Mouse (Mus musculus) liver, embryonic 11.5 days (tissue): ENCODE measurements around the gene Ncr1. TPM values are rescaled to one million over a fixed set of nuclear protein-coding genes. Genes with fewer than 3 reads are reported as not detected.
"Not testable (repeated sequence)": the region's sequence is repeated elsewhere in the genome, so short reads cannot be mapped to it uniquely, and the experiment has no call there.

Experiments
- ATAC-seq: fragments of 200-750 bp; cut with Nextera tagmentation; replicated peaks from 2 replicates; pipeline ENCODE4 v1.8.0; 2017; ENCODE audit warnings: moderate number of reproducible peaks, mild to moderate bottlenecking, moderate TSS enrichment, moderate library complexity; ENCODE audit not compliant: low FRiP score
- DNase-seq: peaks from one replicate; pipeline ENCODE4 v3.0.0-alpha.2; 2017; ENCODE audit warnings: low spot score
- H3K27ac ChIP-seq: fragments of 300-500 bp; sonication (generic); 2 replicates; pipeline ENCODE4 v1.5.1; 2014; ENCODE audit warnings: mild to moderate bottlenecking, low read depth, low read length, control low read depth
- H3K27me3 ChIP-seq: fragments of 300-500 bp; sonication (generic); replicated peaks from 2 replicates; pipeline ENCODE4 v1.6.1; 2014; ENCODE audit warnings: low read length, mixed read lengths; ENCODE audit not compliant: control insufficient read depth, insufficient read depth
- H3K36me3 ChIP-seq: fragments of 300-500 bp; sonication (generic); 2 replicates; pipeline ENCODE4 v1.6.1; 2014; ENCODE audit warnings: mild to moderate bottlenecking, low read length, moderate library complexity, mixed read lengths; ENCODE audit not compliant: control insufficient read depth, insufficient read depth
- H3K4me1 ChIP-seq: fragments of 300-500 bp; sonication (generic); replicated peaks from 2 replicates; pipeline ENCODE4 v1.6.1; 2014; ENCODE audit warnings: low read length, mixed read lengths; ENCODE audit not compliant: control insufficient read depth, insufficient read depth
- H3K4me2 ChIP-seq: fragments of 300-500 bp; sonication (generic); 2 replicates; pipeline ENCODE4 v1.6.1; 2014; ENCODE audit warnings: mild to moderate bottlenecking, control low read depth, moderate library complexity
- H3K4me3 ChIP-seq: fragments of 300-500 bp; sonication (generic); 2 replicates; pipeline ENCODE4 v1.5.1; 2014; ENCODE audit warnings: low read depth, low read length, control low read depth
- H3K9ac ChIP-seq: fragments of 300-500 bp; sonication (generic); 2 replicates; pipeline ENCODE4 v1.6.1; 2014; ENCODE audit warnings: low read depth, low read length, control low read depth
- H3K9me3 ChIP-seq: fragments of 300-500 bp; sonication (generic); 2 replicates; pipeline ENCODE4 v1.6.1; 2016; ENCODE audit warnings: low read length, inconsistent platforms, mixed read lengths; ENCODE audit not compliant: control insufficient read depth
- WGBS: fragments of 180-500 bp; shearing (Covaris S2); extraction: QIAGEN DNeasy Blood & Tissue Kit; methylation state at CpG from one replicate; pipeline ENCODE4 v1.1.7; 2014; 5-methylcytosine and 5-hydroxymethylcytosine counted together
- polyA plus RNA-seq: library from polyadenylated mRNA; unstranded; fragments of >200 nt; fragmentation: Nextera tagmentation; extraction: Ambion mirVana; gene quantifications from 2 replicates; pipeline ENCODE4 v1.2.1, GENCODE M21; 2014

Ncr1 gene
- not detected in 2 replicates for polyA plus RNA-seq

- Histone ChIP-seq H3K4me1 (no peaks in the 10 kb centered on the region), H3K27me3 (no peaks in the 10 kb centered on the region), H3K4me3 (no peak within 1 kb of the TSS), H3K9ac (no peak within 1 kb of the TSS), H3K27ac (no peak within 1 kb of the TSS), H3K36me3 (no peaks in the 10 kb centered on the region), H3K9me3 (no peaks in the 10 kb centered on the region), H3K4me2 (no peak within 1 kb of the TSS)
- ATAC-seq (no peak), DNase-seq (no peak)
Measured at GRCm38 (mm10) chr7:4337509-4337908, at the start of gene Ncr1. Gene Ncr1 (plus strand): TSS chr7:4337724.

- Histone ChIP-seq H3K9me3 (no peaks in the 10 kb centered on the region), H3K27ac (no peak overlapping the region), H3K9ac (no peak overlapping the region), H3K36me3 (no peaks in the 10 kb centered on the region), H3K27me3 (no peaks in the 10 kb centered on the region), H3K4me1 (no peaks in the 10 kb centered on the region), H3K4me3 (no peak overlapping the region), H3K4me2 (no peak overlapping the region)
- DNase-seq (no peak), ATAC-seq (no peak)
- WGBS, result 72% methylated on average over 5 of the region's 5 CpGs
Measured at GRCm38 (mm10) chr7:4292638-4293037, 44.9 kb upstream of the Ncr1 start.

GRCm38 (mm10) chr7:4297189-4297588 lies 40.3 kb upstream of the Ncr1 start:
- DNase-seq, result no peak
- ATAC-seq, result no peak
- WGBS, result 42% methylated on average over 1 of the region's 1 CpGs

GRCm38 (mm10) chr7:4300166-4300565 lies 37.4 kb upstream of the Ncr1 start:
- ATAC-seq (no peak), DNase-seq (no peak)
- Histone ChIP-seq H3K36me3 (no peaks in the 10 kb centered on the region), H3K27ac (no peak overlapping the region), H3K4me1 (no peaks in the 10 kb centered on the region), H3K9me3 (no peaks in the 10 kb centered on the region), H3K4me2 (no peak overlapping the region), H3K27me3 (no peaks in the 10 kb centered on the region), H3K9ac (no peak overlapping the region), H3K4me3 (no peak overlapping the region)

More at GRCm38 (mm10) chr7:4297189-4297588, 40.3 kb upstream of the Ncr1 start:
- Histone ChIP-seq H3K36me3 (no peaks in the 10 kb centered on the region), H3K4me1 (no peaks in the 10 kb centered on the region), H3K9ac (no peak overlapping the region), H3K4me3 (no peak overlapping the region), H3K27ac (no peak overlapping the region), H3K4me2 (no peak overlapping the region), H3K27me3 (no peaks in the 10 kb centered on the region), H3K9me3 (no peaks in the 10 kb centered on the region)

GRCm38 (mm10) chr7:4303457-4303856 lies 34.1 kb upstream of the Ncr1 start:
- Histone ChIP-seq H3K4me2 (no peak overlapping the region), H3K9ac (no peak overlapping the region)
- no peak for ATAC-seq

GRCm38 (mm10) chr7:4313109-4313508 lies 24.4 kb upstream of the Ncr1 start:
- H3K36me3 ChIP-seq, H3K4me3 ChIP-seq, H3K4me2 ChIP-seq, ATAC-seq, H3K4me1 ChIP-seq, H3K27me3 ChIP-seq, H3K27ac ChIP-seq, DNase-seq, H3K9ac ChIP-seq, H3K9me3 ChIP-seq: not testable (repeated sequence)
- WGBS, result 72% methylated on average over 2 of the region's 2 CpGs

More at GRCm38 (mm10) chr7:4303457-4303856, 34.1 kb upstream of the Ncr1 start:
- Histone ChIP-seq H3K36me3 (no peaks in the 10 kb centered on the region), H3K4me3 (no peak overlapping the region), H3K27ac (no peak overlapping the region), H3K9me3 (no peaks in the 10 kb centered on the region), H3K27me3 (no peaks in the 10 kb centered on the region), H3K4me1 (no peaks in the 10 kb centered on the region)
- no peak for DNase-seq
- 83% methylated on average over 1 of the region's 1 CpGs for WGBS

GRCm38 (mm10) chr7:4313531-4313930 lies 24.0 kb upstream of the Ncr1 start:
- not testable (repeated sequence) for H3K27me3 ChIP-seq, ATAC-seq, H3K36me3 ChIP-seq, H3K4me3 ChIP-seq, H3K27ac ChIP-seq, H3K9me3 ChIP-seq, H3K4me2 ChIP-seq, DNase-seq, H3K4me1 ChIP-seq, H3K9ac ChIP-seq
- WGBS, result 71% methylated on average over 3 of the region's 3 CpGs

- ATAC-seq (no peak), DNase-seq (no peak)
- Histone ChIP-seq H3K4me2 (no peak overlapping the region), H3K27me3 (no peaks in the 10 kb centered on the region), H3K9me3 (no peaks in the 10 kb centered on the region), H3K36me3 (no peaks in the 10 kb centered on the region), H3K4me3 (no peak overlapping the region), H3K9ac (no peak overlapping the region), H3K27ac (no peak overlapping the region), H3K4me1 (no peaks in the 10 kb centered on the region)
- 54% methylated on average over 2 of the region's 2 CpGs for WGBS
Measured at GRCm38 (mm10) chr7:4323301-4323700, 14.2 kb upstream of the Ncr1 start.

GRCm38 (mm10) chr7:4373521-4373920 lies 36.0 kb downstream of the Ncr1 start:
- Histone ChIP-seq H3K4me2 (no peak overlapping the region), H3K27ac (no peak overlapping the region), H3K9ac (no peak overlapping the region), H3K36me3 (no peaks in the 10 kb centered on the region), H3K27me3 (no peaks in the 10 kb centered on the region), H3K9me3 (no peaks in the 10 kb centered on the region), H3K4me1 (no peaks in the 10 kb centered on the region), H3K4me3 (no peak overlapping the region)
- no peak for DNase-seq
- 72% methylated on average over 7 of the region's 7 CpGs for WGBS
- ATAC-seq, result no peak
